Mouse (Mus musculus): ENCODE measurements around the gene Zfand5. TPM values are rescaled to one million over a fixed set of nuclear protein-coding genes. Genes with fewer than 3 reads are reported as not detected.
"Not testable (repeated sequence)": the region's sequence is repeated elsewhere in the genome, so short reads cannot be mapped to it uniquely, and the experiment has no call there.

The Zfand5 gene
- polyA plus RNA-seq, 1 experiment from 2014 or later: 164 TPM

DNA sequence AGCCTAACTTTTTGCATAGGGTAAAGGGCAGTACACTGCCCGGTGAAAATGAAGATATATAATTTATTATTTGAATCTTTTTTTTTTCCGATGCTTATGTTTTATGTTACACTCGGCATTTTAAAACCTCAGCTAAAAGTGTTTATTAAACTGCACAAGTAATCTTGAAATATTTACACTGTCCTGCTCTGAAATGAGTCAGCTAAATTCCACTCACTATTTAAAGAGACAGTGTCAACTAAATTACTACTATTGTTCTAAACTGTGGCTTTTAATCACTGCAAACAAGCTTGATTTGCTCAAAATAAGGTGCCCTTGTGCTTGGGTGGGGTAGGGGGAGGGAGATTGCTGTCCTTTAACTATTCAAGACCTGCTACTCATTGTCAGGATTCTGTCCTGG, 2.6 kb downstream of the Zfand5 start:
- peak overlapping the region; percentile 67 for H3K4me3 ChIP-seq
- no peaks in the 10 kb centered on the region for H3K9me3 ChIP-seq
- peaks cover 36% of the 10 kb centered on the region for H3K4me1 ChIP-seq
- H3K4me2 ChIP-seq (replicated peaks): peak overlapping the region; percentile 63
- peaks cover 20% of the 10 kb centered on the region for H3K36me3 ChIP-seq
- peak overlapping the region; percentile 58 for H3K9ac ChIP-seq (replicated peaks)
- no peak overlapping the region for H3K27ac ChIP-seq (replicated peaks)
- no peaks in the 10 kb centered on the region for H3K27me3 ChIP-seq
- no peak for ATAC-seq (replicated peaks)
- 26% methylated on average over 3 of the region's 3 CpGs for WGBS

DNA sequence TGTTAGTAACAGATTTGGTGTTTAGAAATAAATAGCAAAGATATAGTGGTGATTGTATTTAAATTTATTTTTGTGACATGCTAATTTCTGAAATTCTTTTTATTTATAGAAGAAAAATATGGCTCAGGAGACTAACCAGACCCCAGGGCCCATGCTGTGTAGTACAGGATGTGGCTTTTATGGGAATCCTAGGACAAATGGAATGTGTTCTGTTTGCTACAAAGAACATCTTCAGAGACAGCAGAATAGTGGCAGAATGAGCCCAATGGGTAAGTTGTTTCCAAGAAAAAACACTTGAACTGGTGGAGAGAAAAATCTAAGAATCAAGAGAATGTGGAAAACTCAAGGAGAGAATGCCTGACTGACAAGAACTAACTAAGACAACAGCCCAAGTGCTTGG, 4.2 kb downstream of the Zfand5 start:
- Histone ChIP-seq H3K27me3 (no peaks in the 10 kb centered on the region), H3K4me3 (no peak overlapping the region), H3K9me3 (no peaks in the 10 kb centered on the region), H3K4me2 (replicated peaks) (no peak overlapping the region), H3K9ac (replicated peaks) (no peak overlapping the region), H3K4me1 (peaks cover 34% of the 10 kb centered on the region), H3K27ac (replicated peaks) (no peak overlapping the region), H3K36me3 (peaks cover 31% of the 10 kb centered on the region)
- ATAC-seq (replicated peaks): no peak

DNA sequence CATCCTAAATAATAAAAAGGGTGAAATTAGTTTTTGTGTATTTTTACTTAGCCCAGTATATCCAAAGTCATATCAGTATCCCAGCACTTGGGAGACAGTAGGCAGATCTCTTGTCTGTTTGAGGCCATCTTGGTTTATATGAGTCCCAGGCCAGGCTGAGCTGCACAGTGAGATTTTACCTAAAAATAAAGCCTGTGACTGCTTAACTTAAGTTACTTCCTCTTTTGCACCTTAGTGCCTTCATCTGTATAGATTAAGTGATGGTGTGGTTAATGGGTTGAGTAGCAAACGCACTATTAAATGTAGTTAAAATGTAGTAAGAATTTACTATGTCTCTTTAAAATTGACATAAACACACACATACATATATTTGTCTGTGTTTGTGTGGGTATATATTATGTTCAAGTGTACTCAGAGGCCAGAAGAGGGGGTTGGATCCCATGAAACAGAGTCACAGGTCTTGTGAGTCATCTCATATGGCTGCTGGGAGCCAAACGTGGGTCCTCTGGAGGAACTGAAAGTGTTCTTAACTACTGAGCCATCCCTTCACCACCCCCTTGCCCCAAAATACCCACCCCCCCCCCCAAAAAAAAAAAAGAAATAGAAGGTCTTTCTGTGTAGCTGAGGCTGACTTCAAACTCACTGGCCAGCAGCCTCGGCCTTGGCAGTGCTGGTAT, 14.5 kb downstream of the Zfand5 start:
- Histone ChIP-seq H3K27ac (replicated peaks) (no peak overlapping the region), H3K4me2 (replicated peaks) (no peak overlapping the region), H3K9ac (replicated peaks) (no peak overlapping the region), H3K36me3 (peaks cover 32% of the 10 kb centered on the region), H3K4me3 (no peak overlapping the region), H3K9me3 (no peaks in the 10 kb centered on the region), H3K4me1 (no peaks in the 10 kb centered on the region), H3K27me3 (no peaks in the 10 kb centered on the region)
- WGBS: 83% methylated on average over 3 of the region's 3 CpGs
- ATAC-seq (replicated peaks): no peak

DNA sequence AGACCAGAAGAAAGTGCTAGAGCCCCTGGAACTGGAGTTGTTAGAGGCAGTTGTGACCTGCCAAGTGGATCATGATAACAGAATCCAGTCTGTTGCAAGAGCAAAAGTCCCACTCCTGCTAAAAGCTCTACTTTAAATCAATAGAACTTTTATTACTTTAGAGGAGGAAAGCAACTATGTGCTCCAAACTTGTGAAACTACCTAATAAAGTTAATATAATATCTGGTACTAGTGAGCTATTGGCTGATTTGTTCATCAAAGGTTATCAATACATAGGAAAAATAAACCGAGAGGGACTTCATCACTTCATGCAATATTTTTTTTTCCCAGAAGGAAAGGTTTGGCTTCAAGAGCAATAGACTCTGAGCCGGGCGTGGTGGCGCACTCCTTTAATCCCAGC, 25.3 kb downstream of the Zfand5 start:
- H3K27me3 ChIP-seq: no peaks in the 10 kb centered on the region
- ATAC-seq (replicated peaks): no peak
- H3K27ac ChIP-seq (replicated peaks): no peak overlapping the region
- no peaks in the 10 kb centered on the region for H3K36me3 ChIP-seq
- H3K4me3 ChIP-seq: no peak overlapping the region
- no peak overlapping the region for H3K9ac ChIP-seq (replicated peaks)
- H3K4me1 ChIP-seq: no peaks in the 10 kb centered on the region
- no peaks in the 10 kb centered on the region for H3K9me3 ChIP-seq
- 94% methylated on average over 4 of the region's 4 CpGs for WGBS
- H3K4me2 ChIP-seq (replicated peaks): no peak overlapping the region

DNA sequence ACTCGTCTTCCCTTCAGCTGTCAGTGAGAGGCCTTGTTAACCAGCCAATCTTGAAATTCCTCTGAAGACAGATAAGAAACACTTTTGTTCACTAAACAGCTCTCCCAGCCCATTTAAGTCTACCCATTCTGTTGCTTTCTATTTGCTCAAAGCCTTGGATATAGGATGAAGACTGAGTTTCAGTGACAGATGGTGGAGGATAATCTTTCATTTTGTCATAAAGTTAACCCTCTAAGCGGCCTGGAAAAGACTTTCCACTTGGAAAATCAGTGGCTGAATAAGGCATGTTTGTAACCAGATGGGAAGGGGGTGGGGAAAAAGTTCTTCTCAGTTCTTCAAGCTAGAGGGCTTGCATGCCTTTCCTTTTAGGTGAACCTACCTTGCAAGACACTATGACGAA, 29.7 kb downstream of the Zfand5 start:
- WGBS: 47% methylated on average over 3 of the region's 3 CpGs
- ATAC-seq (replicated peaks): 0 out of 2 replicates have a peak, but pooled peaks have one; percentile 35
- no peak overlapping the region for H3K9ac ChIP-seq (replicated peaks)
- H3K27me3 ChIP-seq: no peaks in the 10 kb centered on the region
- peak overlapping the region; percentile 56; the same call in 1 of the 2 replicates for H3K27ac ChIP-seq (replicated peaks)
- H3K36me3 ChIP-seq: no peaks in the 10 kb centered on the region
- no peaks in the 10 kb centered on the region for H3K9me3 ChIP-seq
- no peak overlapping the region for H3K4me3 ChIP-seq
- no peak overlapping the region for H3K4me2 ChIP-seq (replicated peaks)
- no peaks in the 10 kb centered on the region for H3K4me1 ChIP-seq

DNA sequence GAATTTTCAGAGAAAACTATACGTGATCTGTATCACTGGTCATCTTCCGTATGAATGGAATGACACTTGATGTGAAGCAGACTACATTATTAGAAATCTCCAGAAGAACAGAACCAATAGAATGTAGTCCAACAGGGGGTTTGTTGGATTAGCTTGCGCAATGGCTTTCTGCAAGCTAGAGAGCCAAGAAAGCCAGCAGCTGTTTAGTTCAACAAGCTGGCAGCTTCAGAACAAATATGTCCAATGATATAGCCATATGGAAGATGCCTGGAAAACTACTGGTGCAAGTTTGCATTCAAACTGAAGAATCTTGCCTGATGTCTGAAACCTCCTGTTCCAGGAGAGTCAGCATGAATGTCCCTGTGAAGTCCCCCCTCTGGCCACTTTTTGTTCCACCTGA, 35.7 kb downstream of the Zfand5 start:
- Histone ChIP-seq H3K4me2 (replicated peaks) (no peak overlapping the region), H3K36me3 (no peaks in the 10 kb centered on the region), H3K4me3 (no peak overlapping the region), H3K9me3 (no peaks in the 10 kb centered on the region), H3K9ac (replicated peaks) (no peak overlapping the region), H3K27ac (replicated peaks) (no peak overlapping the region), H3K27me3 (no peaks in the 10 kb centered on the region), H3K4me1 (no peaks in the 10 kb centered on the region)
- ATAC-seq (replicated peaks): no peak
- whole genome bisulfite sequencing: 88% methylated on average over 3 of the region's 3 CpGs

DNA sequence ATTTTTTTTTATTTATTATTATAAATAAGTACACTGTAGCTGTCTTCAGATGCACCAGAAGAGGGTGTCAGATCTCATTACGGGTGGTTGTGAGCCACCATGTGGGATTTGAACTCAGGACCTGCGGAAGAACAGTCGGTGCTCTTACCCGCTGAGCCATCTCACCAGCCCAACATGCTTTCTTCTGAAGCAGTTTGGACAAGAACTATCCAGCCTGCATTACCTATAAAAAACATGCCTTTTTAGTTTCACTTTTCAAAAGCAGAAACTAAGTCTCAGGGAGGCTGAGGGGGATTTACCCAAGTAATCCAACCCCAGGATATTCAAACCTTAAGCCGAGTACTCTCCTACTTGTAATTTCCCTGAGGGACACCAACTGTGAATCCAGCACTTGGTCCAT, 38.3 kb downstream of the Zfand5 start:
- not testable (repeated sequence) for H3K27me3 ChIP-seq; H3K27ac ChIP-seq (replicated peaks); H3K4me1 ChIP-seq; H3K36me3 ChIP-seq; H3K9me3 ChIP-seq; H3K9ac ChIP-seq (replicated peaks); H3K4me2 ChIP-seq (replicated peaks); H3K4me3 ChIP-seq; ATAC-seq (replicated peaks)
- 91% methylated on average over 5 of the region's 5 CpGs for WGBS

DNA sequence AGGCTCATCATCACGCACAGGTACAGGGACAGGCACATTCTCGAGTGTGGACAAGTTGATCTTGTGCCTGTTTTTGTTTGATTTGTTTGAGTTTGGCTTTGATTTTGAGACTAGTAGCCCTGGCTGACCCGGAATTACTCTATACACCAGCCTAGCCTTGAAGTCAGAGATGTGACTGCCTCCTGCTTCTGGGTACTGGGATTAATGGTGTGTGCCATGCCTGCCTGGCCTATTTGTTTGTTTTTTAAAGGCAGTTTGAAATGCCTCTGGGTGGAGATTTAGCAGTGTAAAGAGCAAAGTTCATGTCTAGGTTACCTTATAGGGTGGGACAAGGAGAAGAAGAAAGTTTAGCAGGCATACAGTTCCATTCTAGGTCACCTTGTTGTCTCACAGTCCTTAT, 43.6 kb downstream of the Zfand5 start:
- no peak overlapping the region for H3K27ac ChIP-seq (replicated peaks)
- no peaks in the 10 kb centered on the region for H3K36me3 ChIP-seq
- no peaks in the 10 kb centered on the region for H3K9me3 ChIP-seq
- no peak overlapping the region for H3K4me2 ChIP-seq (replicated peaks)
- H3K4me3 ChIP-seq: no peak overlapping the region
- H3K9ac ChIP-seq (replicated peaks): no peak overlapping the region
- H3K27me3 ChIP-seq: no peaks in the 10 kb centered on the region
- 88% methylated on average over 3 of the region's 3 CpGs for WGBS
- no peak for ATAC-seq (replicated peaks)
- H3K4me1 ChIP-seq: no peaks in the 10 kb centered on the region

DNA sequence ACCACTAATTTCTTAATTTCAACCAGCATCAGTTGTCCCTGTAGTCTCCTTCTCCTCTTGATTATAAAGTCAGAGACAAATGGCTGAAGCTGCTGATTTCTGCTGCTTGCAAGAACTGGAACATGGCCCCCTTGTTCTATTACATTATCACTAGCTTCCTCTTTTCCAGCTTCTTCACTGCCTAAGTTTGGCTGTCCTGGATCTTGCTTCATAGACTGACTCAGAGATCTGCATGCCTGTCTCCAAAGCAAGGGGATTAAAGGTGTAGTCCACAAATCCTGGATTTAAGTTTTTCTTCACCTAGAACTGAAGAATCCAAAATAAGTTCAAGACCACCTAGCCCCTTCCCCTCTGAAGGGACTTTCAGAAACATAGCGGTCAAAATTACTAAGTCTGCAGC, 47.5 kb downstream of the Zfand5 start:
- Histone ChIP-seq H3K4me3 (no peak overlapping the region), H3K27ac (replicated peaks) (no peak overlapping the region), H3K27me3 (no peaks in the 10 kb centered on the region), H3K9me3 (no peaks in the 10 kb centered on the region), H3K4me2 (replicated peaks) (no peak overlapping the region), H3K36me3 (no peaks in the 10 kb centered on the region), H3K9ac (replicated peaks) (no peak overlapping the region), H3K4me1 (no peaks in the 10 kb centered on the region)
- 96% methylated on average over 1 of the region's 1 CpGs for WGBS
- ATAC-seq (replicated peaks): no peak

DNA sequence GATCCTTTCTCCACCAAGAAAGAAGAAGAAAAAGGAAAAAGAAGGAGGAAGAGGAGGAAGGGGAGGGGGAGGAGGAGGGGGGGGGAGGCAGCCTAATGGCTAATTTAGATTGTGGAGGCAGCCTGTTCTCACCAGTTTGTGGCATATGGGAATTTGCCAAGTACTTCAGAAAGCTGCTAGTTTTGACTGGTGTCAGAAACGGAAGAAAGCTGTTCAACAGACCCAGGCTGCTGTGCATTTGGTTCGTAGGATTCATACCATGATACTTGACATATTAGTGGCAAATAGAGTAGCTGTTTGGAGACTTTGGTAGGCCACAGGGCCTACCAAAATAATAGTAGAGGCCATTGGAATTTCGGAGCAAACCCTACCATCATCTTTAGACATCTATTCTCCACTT, 53.3 kb downstream of the Zfand5 start:
- Histone ChIP-seq H3K4me2 (replicated peaks) (no peak overlapping the region), H3K27ac (replicated peaks) (no peak overlapping the region), H3K27me3 (no peaks in the 10 kb centered on the region), H3K36me3 (no peaks in the 10 kb centered on the region), H3K9ac (replicated peaks) (no peak overlapping the region), H3K9me3 (no peaks in the 10 kb centered on the region), H3K4me1 (peaks cover 11% of the 10 kb centered on the region; the same call in 1 of the 2 replicates), H3K4me3 (no peak overlapping the region)
- ATAC-seq (replicated peaks): no peak
- 70% methylated on average over 3 of the region's 3 CpGs for WGBS

DNA sequence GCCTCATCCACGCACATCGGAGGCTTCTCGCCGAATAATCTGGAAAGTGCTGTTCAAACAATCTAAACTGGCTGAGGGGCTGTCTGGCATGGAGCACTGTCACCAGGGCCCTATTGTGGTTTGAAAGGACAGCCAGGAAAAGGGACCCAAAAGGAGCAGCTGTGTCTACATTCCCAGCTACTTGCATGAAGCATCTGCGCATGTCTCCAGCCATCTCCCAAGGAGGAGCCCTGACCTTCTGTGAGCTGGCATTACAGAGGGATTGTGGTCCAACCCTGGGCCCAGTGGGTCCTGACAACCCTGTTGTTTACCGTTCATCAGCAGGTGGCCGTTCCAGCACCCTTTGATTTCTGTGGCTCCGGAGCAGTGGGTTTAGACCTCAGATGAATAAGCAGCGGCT, 56.9 kb downstream of the Zfand5 start:
- no peak overlapping the region for H3K4me3 ChIP-seq
- H3K36me3 ChIP-seq: no peaks in the 10 kb centered on the region
- no peak overlapping the region for H3K27ac ChIP-seq (replicated peaks)
- H3K9me3 ChIP-seq: no peaks in the 10 kb centered on the region
- H3K4me1 ChIP-seq: peaks cover 11% of the 10 kb centered on the region; the same call in 1 of the 2 replicates
- H3K4me2 ChIP-seq (replicated peaks): no peak overlapping the region
- no peak; the same call in 1 of the 2 replicates for ATAC-seq (replicated peaks)
- H3K9ac ChIP-seq (replicated peaks): no peak overlapping the region
- H3K27me3 ChIP-seq: no peaks in the 10 kb centered on the region
- 74% methylated on average over 9 of the region's 9 CpGs for WGBS

DNA sequence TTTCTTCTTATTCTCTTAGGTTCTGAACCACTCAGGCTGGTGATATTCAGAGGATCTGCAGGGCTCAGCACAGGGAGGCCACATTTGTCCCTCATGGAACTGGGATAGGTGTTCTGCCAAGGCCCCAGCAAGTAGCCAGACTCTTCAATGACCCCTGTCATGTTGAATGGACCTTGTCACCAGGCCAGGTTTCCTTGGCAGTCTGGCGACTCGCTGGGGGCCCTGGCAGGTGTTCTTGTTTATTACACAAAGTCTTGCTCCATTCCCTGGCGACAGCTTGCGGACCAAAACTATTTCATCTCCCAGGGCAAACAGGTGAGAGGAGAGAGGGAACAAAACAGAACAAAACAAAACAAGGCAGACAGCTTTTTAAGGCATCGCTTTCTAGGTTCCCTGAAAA, 57.7 kb downstream of the Zfand5 start:
- Histone ChIP-seq H3K9me3 (no peaks in the 10 kb centered on the region), H3K4me1 (peaks cover 11% of the 10 kb centered on the region; the same call in 1 of the 2 replicates), H3K4me3 (no peak overlapping the region), H3K36me3 (no peaks in the 10 kb centered on the region), H3K9ac (replicated peaks) (no peak overlapping the region), H3K27ac (replicated peaks) (no peak overlapping the region), H3K27me3 (no peaks in the 10 kb centered on the region), H3K4me2 (replicated peaks) (no peak overlapping the region)
- peak; percentile 67; the same call in 1 of the 2 replicates for ATAC-seq (replicated peaks)
- 46% methylated on average over 5 of the region's 5 CpGs for WGBS

Data from forebrain, embryonic 15.5 days (tissue).